Mouse (Mus musculus): ENCODE data around the gene Auh. TPM values are rescaled to one million over a fixed set of nuclear protein-coding genes. Genes with fewer than 3 reads are reported as not detected.
A peak's percentile ranks its signal among the peaks of the same experiment; 100 is the strongest.

Gene Auh
- total and polyA plus RNA-seq, 3 experiments: 68.5 to 191 (median 74.1) TPM

- no peak for TF ChIP-seq EP300 (IDR thresholded peaks at IDR 0.05; ENCODE audit: low read length)
- TF ChIP-seq BHLHE40 (IDR thresholded peaks at IDR 0.05; ENCODE audit: low read depth, low read length): peak; percentile 4; the same call in 1 of the 2 replicates
- TF ChIP-seq POLR2AphosphoS2 (IDR thresholded peaks at IDR 0.05; ENCODE audit: low read depth, low read length): no peak
- no peak for TF ChIP-seq POLR2A (IDR thresholded peaks at IDR 0.05; ENCODE audit: low read depth, low read length)
- Histone ChIP-seq H3K79me2 (replicated peaks; ENCODE audit: control insufficient read depth, extremely low read depth, insufficient read depth, poor library complexity, severe bottlenecking) (no peaks in the 10 kb centered on the region), H3K9ac (ENCODE audit: insufficient read depth, low read depth) (no peak overlapping the region), H3K27me3 (replicated peaks) (no peaks in the 10 kb centered on the region), H3K27ac (ENCODE audit: insufficient read depth, low read depth) (no peak overlapping the region), H3K4me2 (ENCODE audit: insufficient read depth, low read depth, poor library complexity, severe bottlenecking) (no peak overlapping the region), H3K9me3 (replicated peaks; ENCODE audit: low read length) (peaks cover 13% of the 10 kb centered on the region), H3K4me3 (replicated peaks in 1 of 3; ENCODE audit: low read depth in 2 of 3, low read length in 2 of 3, poor library complexity in 1 of 3) (no peak overlapping the region), H3K36me3 (replicated peaks in 1 of 2; ENCODE audit: control insufficient read depth in 1 of 2, insufficient read depth in 1 of 2, low read length in 1 of 2) (peaks cover 28 to 57% of the 10 kb centered on the region in 2 experiments), H3K4me1 (ENCODE audit: control insufficient read depth in 1 of 2, insufficient read depth in 2 of 2) (peaks cover 15 to 41% of the 10 kb centered on the region in 2 experiments)
- in situ Hi-C loops (cut with MboI; ENCODE audit: low pct_ligation_motif_present, low pct_unique_long_range_greater_than_20kb, low sequenced_read_pairs) (no loop called here), dilution Hi-C loops (cut with MboI; ENCODE audit: extremely low pct_ligation_motif_present, extremely low pct_unique_long_range_greater_than_20kb, low sequenced_read_pairs) (no loop called here)
- DNase-seq (ENCODE audit: extremely low read depth): peak; percentile 45
Observed at GRCm38 (mm10) chr13:52903767-52904166, 25.7 kb downstream of the Auh start.

GRCm38 (mm10) chr13:52902517-52902916, 27.0 kb downstream of the Auh start:
- DNase-seq (ENCODE audit: extremely low read depth): no peak
- H3K9me3 ChIP-seq (replicated peaks; ENCODE audit: low read length): peaks cover 4% of the 10 kb centered on the region
- H3K36me3 ChIP-seq (replicated peaks in 1 of 2; ENCODE audit: control insufficient read depth in 1 of 2, insufficient read depth in 1 of 2, low read length in 1 of 2): peaks cover 28 to 57% of the 10 kb centered on the region in 2 experiments
- dilution Hi-C loops (cut with MboI; ENCODE audit: extremely low pct_ligation_motif_present, extremely low pct_unique_long_range_greater_than_20kb, low sequenced_read_pairs) (no loop called here), in situ Hi-C loops (cut with MboI; ENCODE audit: low pct_ligation_motif_present, low pct_unique_long_range_greater_than_20kb, low sequenced_read_pairs) (no loop called here)
- TF ChIP-seq CTCF (conservative IDR thresholded peaks at IDR 0.05 in 1 of 2, IDR thresholded peaks at IDR 0.05 in 1 of 2; ENCODE audit: low read depth in 2 of 2, low read length in 2 of 2): no peak
- no peak for TF ChIP-seq PAX5 (IDR thresholded peaks at IDR 0.05; ENCODE audit: low read length)
- no peak for TF ChIP-seq ELF1 (IDR thresholded peaks at IDR 0.05; ENCODE audit: low read depth, low read length)
- TF ChIP-seq USF1 (IDR thresholded peaks at IDR 0.05; ENCODE audit: low read depth, low read length): no peak
- no peak for TF ChIP-seq SIN3A (IDR thresholded peaks at IDR 0.05; ENCODE audit: low read length)
- TF ChIP-seq HCFC1 (IDR thresholded peaks at IDR 0.05; ENCODE audit: low read depth, low read length): no peak
- no peak for TF ChIP-seq E2F4 (IDR thresholded peaks at IDR 0.05; ENCODE audit: insufficient replicate concordance, low read depth, low read length)
- no peak overlapping the region for H3K9ac ChIP-seq (ENCODE audit: insufficient read depth, low read depth)
- no peak overlapping the region for H3K27ac ChIP-seq (ENCODE audit: insufficient read depth, low read depth)
- H3K4me1 ChIP-seq (ENCODE audit: control insufficient read depth in 1 of 2, insufficient read depth in 2 of 2): peaks cover 15 to 41% of the 10 kb centered on the region in 2 experiments
- H3K27me3 ChIP-seq (replicated peaks): no peaks in the 10 kb centered on the region
- no peak overlapping the region for H3K4me2 ChIP-seq (ENCODE audit: insufficient read depth, low read depth, poor library complexity, severe bottlenecking)
- no peak overlapping the region for H3K4me3 ChIP-seq (replicated peaks in 1 of 3; ENCODE audit: low read depth in 2 of 3, low read length in 2 of 3, poor library complexity in 1 of 3)
- no peaks in the 10 kb centered on the region for H3K79me2 ChIP-seq (replicated peaks; ENCODE audit: control insufficient read depth, extremely low read depth, insufficient read depth, poor library complexity, severe bottlenecking)

- TF ChIP-seq NELFE (IDR thresholded peaks at IDR 0.05; ENCODE audit: low read depth, low read length): no peak
- TF ChIP-seq MYC (IDR thresholded peaks at IDR 0.05; ENCODE audit: low read depth, low read length): no peak
- no peak for TF ChIP-seq KAT2A (IDR thresholded peaks at IDR 0.05; ENCODE audit: insufficient replicate concordance, low read length)
- TF ChIP-seq SIN3A (IDR thresholded peaks at IDR 0.05; ENCODE audit: low read length): no peak
- Histone ChIP-seq H3K27me3 (replicated peaks) (no peaks in the 10 kb centered on the region), H3K27ac (ENCODE audit: insufficient read depth, low read depth) (no peak overlapping the region), H3K9ac (ENCODE audit: insufficient read depth, low read depth) (no peak overlapping the region), H3K4me1 (ENCODE audit: control insufficient read depth in 1 of 2, insufficient read depth in 2 of 2) (peaks cover 15 to 20% of the 10 kb centered on the region in 2 experiments), H3K4me2 (ENCODE audit: insufficient read depth, low read depth, poor library complexity, severe bottlenecking) (no peak overlapping the region), H3K9me3 (replicated peaks; ENCODE audit: low read length) (no peaks in the 10 kb centered on the region), H3K36me3 (replicated peaks in 1 of 2; ENCODE audit: control insufficient read depth in 1 of 2, insufficient read depth in 1 of 2, low read length in 1 of 2) (peaks cover 40 to 63% of the 10 kb centered on the region in 2 experiments), H3K79me2 (replicated peaks; ENCODE audit: control insufficient read depth, extremely low read depth, insufficient read depth, poor library complexity, severe bottlenecking) (no peaks in the 10 kb centered on the region), H3K4me3 (replicated peaks in 1 of 3; ENCODE audit: low read depth in 2 of 3, low read length in 2 of 3, poor library complexity in 1 of 3) (no peak overlapping the region)
- DNase-seq (ENCODE audit: extremely low read depth): no peak
- dilution Hi-C loops (cut with MboI; ENCODE audit: extremely low pct_ligation_motif_present, extremely low pct_unique_long_range_greater_than_20kb, low sequenced_read_pairs): no loop called here
- in situ Hi-C loops (cut with MboI; ENCODE audit: low pct_ligation_motif_present, low pct_unique_long_range_greater_than_20kb, low sequenced_read_pairs): no loop called here
Observed at GRCm38 (mm10) chr13:52899664-52900063, 29.8 kb downstream of the Auh start.
